Mouse (Mus musculus) liver (tissue): ENCODE results near the gene Nrip1.

Experiments
- DNase-seq: peaks from one replicate; pipeline ENCODE4 v3.0.0-alpha.2; 2020; ENCODE audit warnings: mixed read lengths

The Nrip1 gene

DNA sequence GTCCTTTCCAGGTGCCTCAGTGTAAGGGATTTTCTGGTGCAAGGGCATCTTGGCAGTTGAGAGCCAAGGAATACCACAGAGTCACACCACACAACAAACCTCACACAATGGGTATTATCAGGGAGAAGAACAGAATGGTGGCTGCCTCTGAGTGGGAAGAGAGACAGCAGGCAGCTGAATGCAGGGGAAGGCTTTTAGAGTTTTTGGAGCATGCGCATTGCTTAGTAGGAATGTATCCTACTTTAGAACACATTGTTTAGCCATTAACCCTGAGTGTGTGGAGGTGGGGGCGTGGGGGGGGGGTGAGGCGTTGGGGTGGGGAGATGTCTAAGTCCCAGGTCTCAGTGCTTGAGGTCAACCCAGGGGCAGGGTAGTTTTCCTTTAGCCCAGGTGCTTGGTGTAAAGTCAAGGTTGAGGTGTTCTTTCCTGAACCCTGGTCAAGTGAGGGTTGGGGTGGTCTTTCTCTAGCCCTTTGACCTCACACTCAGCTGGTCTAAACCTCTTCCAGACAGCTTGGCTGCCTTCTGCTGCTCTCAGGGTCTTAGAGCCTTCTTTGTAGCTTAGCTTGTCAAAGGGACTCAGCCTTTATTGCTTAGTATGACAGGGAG, 28.8 kb downstream of the Nrip1 start:
- no peak for DNase-seq

DNA sequence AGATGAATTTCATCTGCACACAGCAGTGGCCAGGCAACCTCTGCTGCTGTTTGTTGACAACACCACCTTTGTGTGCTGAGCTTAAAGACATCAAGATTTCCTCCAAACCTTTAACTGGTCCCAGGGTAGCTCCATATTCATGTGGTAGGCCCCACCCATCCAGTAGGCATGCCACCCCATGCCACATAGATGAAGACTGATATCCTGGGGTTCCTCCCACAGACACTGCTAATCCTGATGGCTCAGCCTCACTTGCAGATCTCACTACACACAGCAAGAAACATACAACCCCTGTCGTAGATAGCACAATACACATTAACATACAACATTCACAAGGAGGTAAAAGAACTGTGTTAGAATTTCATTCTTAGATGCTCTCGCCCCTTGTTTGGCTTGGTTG, 29.6 kb downstream of the Nrip1 start:
- DNase-seq = no peak

DNA sequence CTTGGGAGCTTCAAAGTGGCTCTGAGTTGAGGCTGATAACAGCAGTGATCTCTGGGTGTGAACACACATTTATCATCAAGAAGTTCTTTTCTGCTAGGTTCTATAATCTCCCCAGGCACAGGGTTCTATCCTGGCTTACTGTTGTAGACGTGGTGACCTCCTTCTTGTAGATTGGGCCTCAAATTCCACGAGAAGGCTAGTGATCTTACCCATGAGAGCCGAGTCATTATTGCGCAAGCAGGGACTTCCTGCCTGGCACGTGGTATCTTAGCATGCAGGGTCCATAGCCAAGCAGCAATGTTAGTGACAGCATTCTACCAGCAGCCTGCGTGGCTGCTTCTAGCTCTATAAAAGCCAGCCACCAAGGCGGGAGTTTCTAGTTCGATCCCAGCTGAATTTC, 32.0 kb downstream of the Nrip1 start:
- peak; percentile 58 for DNase-seq

DNA sequence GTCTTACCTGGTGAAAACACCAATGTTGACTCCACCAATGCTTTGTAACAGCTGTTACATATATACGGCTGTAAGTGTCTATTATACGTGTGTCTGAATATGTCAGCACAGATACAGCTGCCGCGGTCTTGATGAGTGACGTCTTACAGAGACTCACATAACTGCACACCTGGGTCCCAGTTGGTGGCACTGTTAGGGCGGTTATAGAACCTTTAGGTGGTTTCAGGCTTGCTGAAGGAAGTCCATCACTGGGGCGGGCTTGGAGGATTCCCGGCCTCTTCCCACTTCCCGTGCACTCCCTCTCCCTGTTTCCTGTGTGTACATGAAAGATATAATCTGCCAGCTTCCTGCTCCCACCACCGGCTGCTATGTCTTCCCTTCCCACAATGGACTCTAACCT, 34.4 kb downstream of the Nrip1 start:
- DNase-seq = no peak

DNA sequence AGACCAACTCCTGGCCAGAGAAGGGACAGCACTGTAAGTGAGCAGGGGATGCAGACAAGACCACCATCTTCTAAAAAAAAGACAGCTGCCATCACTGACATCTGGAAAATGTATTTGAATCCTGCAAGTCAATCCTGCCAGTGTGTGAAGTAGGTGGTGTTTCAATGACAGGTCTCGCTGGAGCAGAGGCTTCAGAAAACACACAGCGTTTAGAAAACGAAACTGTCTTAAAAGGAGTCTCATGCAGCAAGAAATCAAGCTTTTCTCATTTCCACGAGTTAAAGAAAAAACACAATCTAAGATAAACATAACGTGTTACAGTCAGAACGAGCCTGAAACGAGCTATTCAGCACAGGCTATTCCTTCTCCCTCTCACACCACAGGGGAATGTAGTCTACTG, 36.3 kb downstream of the Nrip1 start:
- DNase-seq = no peak

DNA sequence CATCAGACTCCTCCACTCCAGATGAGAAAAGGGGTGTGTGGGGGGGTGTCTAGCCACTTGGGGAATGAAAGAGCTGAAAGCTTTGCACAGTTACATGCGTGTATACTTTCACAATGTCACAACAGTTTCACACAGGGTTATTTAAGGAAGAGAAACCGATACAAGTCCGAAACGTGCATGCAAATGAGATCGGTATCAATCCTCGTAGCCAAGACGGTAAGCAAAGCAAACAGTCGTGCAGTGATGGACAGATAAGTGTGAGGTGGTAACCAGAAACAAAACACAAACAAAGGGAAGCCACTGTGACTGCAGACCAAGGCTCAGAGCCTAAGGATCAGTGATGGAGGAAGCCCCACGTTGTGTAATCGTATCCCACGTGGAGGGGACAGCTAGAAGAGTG, 36.7 kb downstream of the Nrip1 start:
- no peak for DNase-seq

DNA sequence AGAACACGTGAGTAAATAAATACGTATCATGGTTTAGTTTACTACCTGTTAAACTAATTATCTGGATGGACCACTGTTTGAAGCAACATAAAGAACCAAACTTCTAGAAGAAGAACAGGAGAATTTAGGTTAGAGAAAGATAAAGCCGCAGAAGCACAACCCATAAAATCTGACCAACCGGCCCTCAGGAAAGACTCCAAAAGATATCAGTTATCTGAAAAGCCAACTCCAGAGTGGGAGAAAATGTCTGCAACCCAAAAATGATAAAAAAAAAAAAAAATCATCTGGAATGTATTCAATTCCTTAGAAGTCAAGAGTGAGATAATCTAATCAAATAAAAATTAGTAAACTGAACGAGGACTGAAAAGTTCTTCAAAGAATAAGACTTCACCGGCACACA, 37.7 kb downstream of the Nrip1 start:
- DNase-seq = no peak

DNA sequence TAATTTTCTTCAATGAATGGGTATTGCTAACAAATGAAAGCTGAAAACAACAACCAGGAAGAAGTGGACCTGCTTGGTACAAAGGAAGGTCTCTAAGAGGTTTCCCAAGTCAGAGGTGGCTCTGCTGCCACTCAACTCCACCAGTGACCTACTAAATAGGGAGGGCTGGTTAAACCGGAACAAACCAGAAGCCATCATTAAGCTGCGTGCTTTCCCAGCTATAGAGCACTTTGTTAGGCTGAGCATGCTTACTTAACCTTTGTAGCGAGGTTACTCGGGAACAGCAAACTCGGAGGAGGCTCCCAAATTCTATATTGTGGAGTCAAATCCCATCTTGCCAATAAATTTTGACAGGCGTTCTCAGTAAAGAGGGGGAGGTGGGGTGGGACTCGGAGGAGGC, 41.5 kb downstream of the Nrip1 start:
- no peak for DNase-seq

DNA sequence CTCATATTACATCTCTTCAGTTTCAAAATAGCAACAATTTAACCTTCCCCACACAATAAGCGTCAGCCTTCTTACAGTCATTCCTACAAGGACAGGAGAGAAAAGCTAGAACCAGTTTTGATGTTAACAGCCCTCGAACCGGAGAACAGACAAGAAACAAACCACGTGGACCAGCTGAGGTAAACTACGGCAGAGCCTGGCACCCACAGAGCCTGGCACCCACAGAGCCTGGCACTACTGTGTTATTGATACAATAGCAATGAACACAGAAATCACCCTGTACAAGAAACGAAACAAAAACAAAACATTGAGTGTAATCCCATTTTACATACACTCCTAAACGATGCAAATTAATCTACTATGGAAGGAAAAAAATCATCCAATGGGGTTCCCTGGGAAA, 42.4 kb downstream of the Nrip1 start:
- DNase-seq = no peak

DNA sequence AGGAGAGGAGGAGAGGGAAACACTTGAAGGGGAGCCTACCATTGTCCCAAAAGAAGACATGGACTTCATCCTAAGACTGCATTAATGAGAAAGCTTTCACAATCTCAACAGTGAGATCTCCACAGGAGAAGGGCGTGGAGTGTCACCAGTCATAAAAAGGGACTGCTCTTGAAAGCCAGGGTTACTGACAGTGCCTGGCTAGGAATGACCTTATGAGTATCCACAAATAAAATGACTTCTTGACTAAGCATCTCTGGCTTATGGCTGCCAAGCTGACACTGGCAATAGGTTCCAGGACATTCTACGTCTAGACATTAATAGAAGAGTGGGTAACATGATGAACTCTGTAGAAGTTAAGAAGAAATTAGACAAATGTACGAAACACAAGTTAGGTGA, 48.3 kb downstream of the Nrip1 start:
- no peak for DNase-seq

DNA sequence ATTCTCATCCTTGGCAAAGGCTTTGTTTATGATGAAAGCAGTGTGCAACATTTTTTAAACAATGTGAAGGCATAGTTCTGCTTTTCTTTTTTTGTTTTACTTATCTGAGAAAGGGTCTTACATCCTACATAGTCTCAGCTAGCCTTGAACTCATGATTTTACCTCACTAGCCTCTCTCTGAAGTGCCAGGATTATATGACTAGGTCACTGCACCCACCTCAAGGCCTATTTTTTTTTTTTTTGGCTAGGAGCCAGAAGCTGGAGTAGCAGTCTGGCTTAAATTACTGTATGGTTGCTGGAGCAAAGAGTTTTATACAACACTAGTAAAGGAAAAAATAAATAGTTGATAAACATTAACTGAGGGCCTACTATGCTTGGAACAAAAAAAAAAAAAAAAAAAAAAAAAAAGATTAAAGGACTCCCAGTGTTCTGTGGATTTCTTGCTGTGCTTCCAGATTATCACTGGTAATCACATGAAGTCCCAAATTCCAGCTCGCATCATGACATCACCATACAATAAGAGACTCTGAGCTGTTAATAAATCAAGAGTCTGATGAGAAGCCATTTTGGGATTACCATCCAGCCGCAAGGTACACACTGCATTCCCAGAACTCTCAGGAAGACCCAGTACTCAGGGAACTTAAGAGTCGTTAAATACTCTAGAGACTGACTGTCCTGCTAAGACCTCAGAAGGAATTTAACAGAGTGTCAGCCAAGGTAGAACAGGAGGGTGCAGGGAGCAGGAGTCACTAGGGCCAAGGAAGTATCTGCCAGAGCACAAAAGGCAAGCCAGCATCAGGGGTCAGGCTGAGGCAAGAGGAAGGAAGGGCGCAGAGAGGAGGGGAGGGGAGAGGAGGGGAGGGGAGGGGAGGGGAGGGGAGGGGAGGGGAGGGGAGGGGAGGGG, 49.0 kb downstream of the Nrip1 start:
- DNase-seq = no peak

DNA sequence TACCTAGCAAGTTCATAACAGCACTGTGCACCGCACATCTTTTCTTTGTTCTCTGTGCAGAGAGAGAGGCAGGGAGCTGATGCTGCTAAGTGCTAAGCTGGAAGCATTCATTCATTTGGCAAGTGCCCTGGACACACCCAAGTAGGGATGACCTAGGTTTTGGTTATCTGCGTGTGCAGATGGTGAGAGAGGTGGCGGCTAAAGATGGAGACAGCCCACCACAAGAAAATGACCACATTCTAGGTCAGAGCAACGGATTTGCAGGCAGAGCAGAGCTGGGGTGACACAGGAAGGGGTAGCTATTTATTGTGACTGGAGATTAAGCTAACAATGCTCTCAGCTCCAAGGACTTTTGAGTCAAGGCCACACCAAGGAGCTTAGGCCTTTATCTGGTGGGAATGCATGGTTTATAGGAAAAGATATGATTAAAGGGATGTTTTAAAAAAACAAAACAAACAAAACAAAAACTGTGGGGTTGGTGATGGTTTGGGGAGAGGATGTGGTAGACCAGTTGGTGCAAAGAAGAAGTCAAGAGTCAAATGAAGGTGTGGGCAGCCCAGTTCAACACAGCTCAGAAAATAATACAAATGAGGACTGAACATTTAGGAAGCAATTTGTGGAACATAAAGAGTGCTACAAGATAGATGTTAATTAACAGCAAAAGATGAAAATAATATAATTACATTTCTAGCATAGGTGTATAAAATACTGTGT, 49.9 kb downstream of the Nrip1 start:
- peak; percentile 84 for DNase-seq

DNA sequence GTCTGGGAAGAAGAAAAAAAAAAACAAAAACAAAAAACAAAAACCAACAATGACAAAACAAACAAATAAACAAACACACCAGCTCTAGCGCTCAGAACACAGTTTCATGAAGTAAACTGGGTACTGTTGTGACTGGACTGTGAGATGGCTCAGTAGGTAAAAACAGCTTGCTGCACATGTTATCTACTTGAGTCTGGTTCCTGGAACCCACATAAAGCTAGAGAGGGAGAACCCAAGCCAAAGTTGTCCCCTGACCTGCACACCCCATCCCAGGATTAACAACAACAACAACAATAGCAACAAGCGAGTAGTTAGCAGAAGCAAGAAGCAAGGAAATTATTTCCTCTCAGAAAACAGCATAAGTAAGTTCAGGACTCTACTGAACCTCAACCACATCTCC, 50.5 kb downstream of the Nrip1 start:
- no peak for DNase-seq

DNA sequence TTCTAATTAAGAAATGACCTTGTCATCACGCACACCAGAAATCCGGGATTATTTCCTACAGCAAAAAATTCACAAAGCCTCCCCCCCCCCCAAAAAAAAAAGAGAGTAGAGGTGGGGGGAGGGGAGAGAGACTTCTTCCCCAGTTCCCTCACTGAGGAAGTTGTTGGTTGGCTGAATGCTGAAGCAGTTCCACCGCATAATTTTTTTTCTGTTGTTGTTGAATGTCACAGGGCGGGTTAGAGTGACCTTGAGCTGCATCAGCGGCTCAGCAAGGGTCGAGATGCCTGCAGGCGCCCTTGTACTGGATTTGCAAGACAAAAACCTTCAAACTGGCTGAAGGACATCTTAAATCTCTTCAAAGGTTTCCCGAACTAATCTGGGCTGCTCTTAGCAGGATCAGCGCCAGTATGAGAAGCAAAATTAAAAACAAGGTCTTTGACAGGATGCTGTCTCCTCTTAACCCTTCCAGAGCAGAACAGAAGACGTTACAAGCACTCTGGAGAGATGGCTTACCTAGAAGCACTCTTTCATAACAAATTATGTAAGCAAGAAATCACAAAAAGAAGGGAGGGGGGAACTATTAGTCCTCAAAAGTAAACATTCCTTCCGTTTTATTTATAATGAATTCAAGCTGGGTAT, 52.0 kb downstream of the Nrip1 start:
- no peak for DNase-seq

DNA sequence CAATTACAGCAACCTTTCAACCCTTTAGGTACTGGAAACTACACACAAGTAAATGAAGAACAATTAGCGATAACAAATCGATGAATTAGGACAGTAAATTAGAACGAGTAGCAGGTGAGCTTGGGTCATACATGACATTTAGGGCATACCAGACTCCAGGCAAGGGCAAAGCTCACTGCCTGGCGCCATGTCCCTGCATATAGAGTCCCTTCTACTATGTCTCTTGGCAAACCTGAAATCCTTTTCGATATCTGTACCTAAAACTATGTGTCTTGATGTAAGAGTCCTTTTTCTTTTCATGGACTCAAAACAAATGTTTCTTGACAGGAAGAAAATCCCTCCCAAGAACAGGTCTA, 53.5 kb downstream of the Nrip1 start:
- no peak for DNase-seq

DNA sequence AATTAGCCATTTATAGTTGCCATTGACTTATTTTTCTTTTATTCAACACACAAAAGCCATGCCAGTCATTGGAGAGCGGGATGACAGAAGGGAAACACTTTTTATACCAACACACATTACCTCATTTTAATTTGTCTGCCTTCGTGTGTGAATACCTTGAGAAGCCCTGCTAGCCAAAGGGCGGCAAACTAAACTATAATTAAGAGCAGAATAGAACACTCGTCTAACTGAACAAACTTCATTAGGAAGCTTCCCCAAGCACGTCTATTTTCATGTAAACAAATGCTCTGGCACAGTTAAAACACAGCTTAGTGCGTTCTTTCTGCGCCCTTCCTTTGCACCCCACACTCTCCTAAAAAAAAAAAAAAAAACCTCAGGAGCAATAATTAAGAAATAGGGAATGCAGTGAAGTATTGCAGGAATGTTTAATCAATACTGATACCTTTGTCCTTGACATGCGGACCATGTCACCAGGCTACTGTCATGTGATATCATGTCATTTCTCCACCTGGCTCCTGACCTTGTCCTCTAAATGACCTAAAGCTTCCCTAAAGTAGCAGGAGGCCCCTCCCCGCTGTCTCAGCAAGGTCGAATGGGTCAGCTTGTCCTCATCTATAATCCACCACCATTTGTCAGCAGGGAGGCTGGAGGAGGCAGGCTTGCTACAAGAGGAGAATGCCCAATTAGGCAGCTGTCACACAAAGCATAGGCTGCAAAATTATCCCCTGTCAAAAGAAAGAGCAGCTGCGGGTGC, 54.1 kb downstream of the Nrip1 start:
- DNase-seq = no peak

DNA sequence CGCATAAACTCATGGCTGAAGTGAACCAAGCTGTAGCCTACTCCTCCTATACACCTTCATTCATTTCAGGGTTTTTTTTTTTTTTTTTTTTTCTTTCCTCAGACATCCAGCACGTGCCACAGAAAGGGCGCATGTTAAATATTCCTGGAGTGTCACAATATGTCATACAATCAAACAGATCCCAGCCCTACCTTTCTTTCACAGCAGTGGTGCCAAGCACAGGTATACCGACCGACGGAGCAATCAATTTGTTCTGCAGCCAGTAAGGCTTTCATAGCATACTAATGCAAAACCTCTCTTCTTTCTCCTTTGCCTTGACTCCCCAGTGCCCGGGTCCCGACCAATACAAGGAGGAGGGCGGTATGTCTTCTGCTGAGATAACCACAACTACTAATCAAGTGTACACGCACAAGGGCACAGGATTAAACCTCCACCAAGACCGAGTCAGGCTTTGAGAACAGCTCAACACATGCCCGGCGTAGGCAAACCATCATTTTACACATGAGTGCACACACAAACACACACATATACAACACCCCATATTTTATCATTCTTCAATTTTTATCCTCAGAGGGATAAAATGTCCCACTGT, 55.2 kb downstream of the Nrip1 start:
- peak; percentile 76 for DNase-seq

DNA sequence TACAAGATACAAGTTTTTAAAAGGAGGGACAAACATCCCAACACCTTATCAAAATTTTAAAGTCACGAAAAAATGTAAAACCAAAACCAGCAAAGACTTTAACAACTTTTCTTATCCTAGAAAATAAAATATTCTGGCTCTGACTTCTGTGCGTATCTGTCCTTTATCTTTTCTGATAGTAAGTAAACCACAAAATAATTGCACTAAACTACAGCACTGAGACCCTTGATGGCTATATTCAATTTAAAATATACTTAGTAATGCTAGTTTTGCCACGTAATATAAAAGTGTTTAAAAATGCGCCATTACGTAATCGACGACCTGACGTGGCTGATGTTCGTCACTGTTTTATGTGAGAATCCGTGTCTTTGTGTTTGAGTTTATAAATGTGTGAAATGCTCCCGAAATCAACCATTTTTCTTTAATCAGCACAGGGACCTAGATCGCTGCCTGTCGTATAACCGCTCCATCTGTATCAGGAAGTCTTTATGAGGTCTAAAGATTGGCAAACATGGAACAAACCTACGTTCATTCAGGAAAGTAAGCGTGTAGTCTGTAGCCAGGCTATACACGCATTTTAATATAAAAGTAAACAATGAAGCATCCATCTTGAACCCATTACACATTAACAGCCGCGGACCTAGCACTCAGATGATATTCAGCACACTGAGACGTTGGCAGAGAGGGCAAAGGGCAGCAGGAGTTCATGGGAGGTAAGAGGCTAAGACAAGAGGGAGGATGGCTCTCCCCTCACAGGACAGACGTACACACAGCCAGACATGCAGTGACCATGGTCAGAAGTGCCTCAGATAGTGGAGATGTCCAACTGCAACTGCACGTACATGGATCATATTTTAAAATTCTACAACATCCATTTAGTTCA, 56.4 kb downstream of the Nrip1 start:
- no peak for DNase-seq

DNA sequence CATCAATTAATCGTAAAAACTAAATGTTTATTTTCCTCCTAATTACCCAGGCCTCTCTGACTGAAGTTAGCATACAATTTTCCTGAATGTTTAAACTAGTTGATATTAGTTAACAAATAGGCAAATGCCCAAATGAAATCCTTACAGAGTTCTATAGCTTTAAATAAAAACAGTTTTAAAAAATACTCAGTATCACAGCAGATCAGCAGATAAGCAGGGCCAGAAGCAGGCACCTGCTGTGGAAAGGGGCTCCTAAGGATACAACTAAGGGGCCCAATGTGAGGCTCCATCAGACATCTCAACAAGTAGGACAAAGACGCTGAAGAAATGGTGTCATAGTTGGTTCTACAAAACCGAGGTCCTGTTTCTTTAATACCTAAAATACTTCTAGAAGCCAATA, 58.0 kb downstream of the Nrip1 start:
- DNase-seq = no peak

DNA sequence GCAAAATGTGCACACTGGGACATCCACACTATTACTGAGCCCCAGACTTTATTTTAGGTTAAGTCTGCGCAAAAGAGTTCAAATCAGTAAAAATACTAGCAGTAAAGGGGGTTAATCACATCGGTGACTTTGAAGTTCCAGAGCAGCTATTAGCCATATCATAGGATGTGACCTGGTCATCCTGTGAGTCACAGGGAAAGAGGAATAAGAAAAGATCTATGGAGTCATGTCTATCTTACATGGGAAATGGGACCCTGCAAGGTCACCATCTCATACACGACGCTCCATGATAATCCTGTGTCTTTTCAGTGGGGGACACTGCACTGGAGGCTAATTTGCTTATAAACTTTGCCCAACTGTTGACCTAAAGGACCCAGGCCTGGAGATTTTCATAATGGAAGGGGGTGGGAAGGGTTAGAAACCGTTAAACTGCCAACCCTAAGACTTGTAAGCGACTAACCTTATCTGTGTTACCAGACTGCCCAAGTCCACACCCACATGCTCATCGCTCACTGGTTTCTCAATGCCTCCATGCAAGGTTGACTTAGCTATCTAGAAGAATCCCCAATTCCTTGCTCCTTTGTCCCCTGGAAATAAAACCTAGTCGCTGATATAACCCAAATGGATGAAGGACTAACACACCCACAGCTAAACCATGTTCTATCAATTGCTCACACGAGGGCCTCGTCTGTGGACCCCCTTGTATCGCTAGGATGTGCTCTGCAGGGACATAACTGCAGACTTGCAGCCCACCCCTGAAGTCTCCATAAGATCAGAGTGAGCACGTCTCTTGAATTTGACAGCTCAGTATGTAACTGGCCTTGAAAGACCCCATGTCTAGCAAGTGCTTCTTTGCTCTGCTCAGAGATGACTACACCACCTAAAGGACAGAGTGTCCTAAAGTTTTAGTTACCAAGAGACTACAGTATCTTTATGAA, 59.3 kb downstream of the Nrip1 start:
- DNase-seq = peak; percentile 81
